Comparison of ENCODE assay signal across 1 mouse cellular context in genomic region chr3:152478599-152479435, GRCm38 (mm10).
TF ChIP-seq lines count a peak whose summit lies in the region.

No protein-coding gene starts in this region.

TF ChIP-seq in CH12.LX, 34 proteins besides CTCF, POLR2A, EP300 and RAD21 (continued from another document):
- no peak for TF ChIP-seq USF2 (conservative IDR thresholded peaks at IDR 0.05; ENCODE audit: low read depth, low read length)
- no peak for TF ChIP-seq HCFC1 (IDR thresholded peaks at IDR 0.05; ENCODE audit: low read depth, low read length)
- TF ChIP-seq BHLHE40 (IDR thresholded peaks at IDR 0.05; ENCODE audit: low read depth, low read length), result 0 out of 2 replicates have a peak, but pooled peaks have one; percentile 50
- no peak for TF ChIP-seq MEF2A (IDR thresholded peaks at IDR 0.05; ENCODE audit: borderline replicate concordance, low read depth, low read length)
TF ChIP-seq in CH12.LX: peak in this region for 9.
